Mouse (Mus musculus): Measurements from ENCODE around the gene Sh2d7. TPM values are rescaled to one million over a fixed set of nuclear protein-coding genes. Genes with fewer than 3 reads are reported as not detected.
A peak's percentile ranks its signal among the peaks of the same experiment; 100 is the strongest.

Gene Sh2d7
- 0.10 TPM in 2 replicates for polyA plus RNA-seq (2014; fragmentation: Nextera tagmentation; extraction: Ambion mirVana)

- Histone ChIP-seq H3K4me3 (ENCODE audit: low read depth, low read length) (no peak within 1 kb of the TSS), H3K4me2 (ENCODE audit: low read length) (no peak within 1 kb of the TSS), H3K27me3 (replicated peaks; ENCODE audit: control insufficient read depth, insufficient read depth, low read length) (no peaks in the 10 kb centered on the region), H3K36me3 (ENCODE audit: control insufficient read depth, insufficient read depth, low read length) (no peaks in the 10 kb centered on the region), H3K9me3 (replicated peaks; ENCODE audit: control insufficient read depth, low read length) (no peaks in the 10 kb centered on the region), H3K27ac (ENCODE audit: low read depth, low read length) (peak within 1 kb of the TSS; percentile 74; the same call in 1 of the 2 replicates), H3K9ac (ENCODE audit: low read length) (no peak within 1 kb of the TSS), H3K4me1 (ENCODE audit: control insufficient read depth, insufficient read depth, low read length) (peaks cover 18% of the 10 kb centered on the region)
- DNase-seq (ENCODE audit: low spot score) = no peak
- ATAC-seq = no peak
- WGBS = 96% methylated on average over 14 of the region's 14 CpGs
These were observed at the start of gene Sh2d7 for GRCm38 (mm10) chr9:54538684-54539083. Sh2d7 (plus strand) TSS chr9:54538984.

DNA sequence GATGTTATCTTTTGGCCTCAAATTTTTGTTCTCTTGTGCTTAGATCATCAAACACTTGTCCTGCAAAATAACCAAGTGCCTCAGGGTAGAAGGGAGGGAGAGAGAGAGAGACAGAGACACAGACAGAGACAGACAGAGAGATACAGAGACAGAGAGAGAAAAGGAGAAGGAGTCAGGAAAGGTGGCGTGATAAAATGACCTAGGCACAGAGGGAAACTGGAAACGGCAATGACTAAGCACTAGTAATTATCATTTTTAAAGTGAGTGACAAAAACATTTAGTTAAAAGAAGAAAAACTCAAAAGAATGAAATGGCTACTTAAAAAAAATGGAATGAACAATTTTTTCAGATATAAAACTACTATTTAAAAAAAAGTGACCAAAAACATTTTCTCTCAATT is 49.2 kb upstream of the Sh2d7 start:
- H3K27ac ChIP-seq (ENCODE audit: low read depth, low read length) = no peak overlapping the region
- DNase-seq (ENCODE audit: low spot score) (no peak), ATAC-seq (no peak)
- H3K4me1 ChIP-seq (ENCODE audit: control insufficient read depth, insufficient read depth, low read length) = no peaks in the 10 kb centered on the region
- 74% methylated on average over 2 of the region's 2 CpGs for WGBS
- H3K36me3 ChIP-seq (ENCODE audit: control insufficient read depth, insufficient read depth, low read length) = no peaks in the 10 kb centered on the region
- H3K4me2 ChIP-seq (ENCODE audit: low read length) = no peak overlapping the region
- H3K9me3 ChIP-seq (replicated peaks; ENCODE audit: control insufficient read depth, low read length) = no peaks in the 10 kb centered on the region
- no peak overlapping the region for H3K4me3 ChIP-seq (ENCODE audit: low read depth, low read length)
- no peaks in the 10 kb centered on the region for H3K27me3 ChIP-seq (replicated peaks; ENCODE audit: control insufficient read depth, insufficient read depth, low read length)
- no peak overlapping the region for H3K9ac ChIP-seq (ENCODE audit: low read length)

- Histone ChIP-seq H3K4me3 (ENCODE audit: low read depth, low read length) (no peak overlapping the region), H3K9me3 (replicated peaks; ENCODE audit: control insufficient read depth, low read length) (no peaks in the 10 kb centered on the region), H3K27ac (ENCODE audit: low read depth, low read length) (no peak overlapping the region), H3K36me3 (ENCODE audit: control insufficient read depth, insufficient read depth, low read length) (no peaks in the 10 kb centered on the region), H3K27me3 (replicated peaks; ENCODE audit: control insufficient read depth, insufficient read depth, low read length) (no peaks in the 10 kb centered on the region), H3K4me2 (ENCODE audit: low read length) (no peak overlapping the region), H3K9ac (ENCODE audit: low read length) (no peak overlapping the region), H3K4me1 (ENCODE audit: control insufficient read depth, insufficient read depth, low read length) (no peaks in the 10 kb centered on the region)
- WGBS = 97% methylated on average over 2 of the region's 2 CpGs
- DNase-seq (ENCODE audit: low spot score) (no peak), ATAC-seq (no peak)
These were observed 48.4 kb upstream of the Sh2d7 start for GRCm38 (mm10) chr9:54490431-54490830.

- peak overlapping the region; percentile 68 for H3K4me2 ChIP-seq (ENCODE audit: low read length)
- no peak overlapping the region for H3K27ac ChIP-seq (ENCODE audit: low read depth, low read length)
- no peak overlapping the region for H3K4me3 ChIP-seq (ENCODE audit: low read depth, low read length)
- H3K27me3 ChIP-seq (replicated peaks; ENCODE audit: control insufficient read depth, insufficient read depth, low read length) = no peaks in the 10 kb centered on the region
- H3K9ac ChIP-seq (ENCODE audit: low read length) = no peak overlapping the region
- DNase-seq (ENCODE audit: low spot score) (no peak), ATAC-seq (no peak)
- H3K9me3 ChIP-seq (replicated peaks; ENCODE audit: control insufficient read depth, low read length) = no peaks in the 10 kb centered on the region
- H3K4me1 ChIP-seq (ENCODE audit: control insufficient read depth, insufficient read depth, low read length) = peaks cover 10% of the 10 kb centered on the region
- 87% methylated on average over 6 of the region's 6 CpGs for WGBS
- H3K36me3 ChIP-seq (ENCODE audit: control insufficient read depth, insufficient read depth, low read length) = no peaks in the 10 kb centered on the region
These were observed 39.5 kb upstream of the Sh2d7 start for GRCm38 (mm10) chr9:54499291-54499690.

- Histone ChIP-seq H3K9ac (ENCODE audit: low read length) (no peak overlapping the region), H3K27ac (ENCODE audit: low read depth, low read length) (no peak overlapping the region), H3K4me2 (ENCODE audit: low read length) (peak overlapping the region; percentile 68), H3K9me3 (replicated peaks; ENCODE audit: control insufficient read depth, low read length) (no peaks in the 10 kb centered on the region), H3K27me3 (replicated peaks; ENCODE audit: control insufficient read depth, insufficient read depth, low read length) (no peaks in the 10 kb centered on the region), H3K4me1 (ENCODE audit: control insufficient read depth, insufficient read depth, low read length) (peaks cover 10% of the 10 kb centered on the region), H3K36me3 (ENCODE audit: control insufficient read depth, insufficient read depth, low read length) (no peaks in the 10 kb centered on the region), H3K4me3 (ENCODE audit: low read depth, low read length) (peak overlapping the region; percentile 81; the same call in 1 of the 2 replicates)
- WGBS = 80% methylated on average over 3 of the region's 3 CpGs
- no peak for DNase-seq (ENCODE audit: low spot score)
- no peak for ATAC-seq
These were observed 39.0 kb upstream of the Sh2d7 start for GRCm38 (mm10) chr9:54499791-54500190.

GRCm38 (mm10) chr9:54500832-54501452 is 37.8 kb upstream of the Sh2d7 start:
- WGBS = under 1% methylated on average over 34 of the region's 43 CpGs
- Histone ChIP-seq H3K36me3 (ENCODE audit: control insufficient read depth, insufficient read depth, low read length) (no peaks in the 10 kb centered on the region), H3K4me3 (ENCODE audit: low read depth, low read length) (peak overlapping the region; percentile 81), H3K27ac (ENCODE audit: low read depth, low read length) (peak overlapping the region; percentile 85), H3K9ac (ENCODE audit: low read length) (peak overlapping the region; percentile 92), H3K4me2 (ENCODE audit: low read length) (peak overlapping the region; percentile 68), H3K9me3 (replicated peaks; ENCODE audit: control insufficient read depth, low read length) (no peaks in the 10 kb centered on the region), H3K27me3 (replicated peaks; ENCODE audit: control insufficient read depth, insufficient read depth, low read length) (no peaks in the 10 kb centered on the region), H3K4me1 (ENCODE audit: control insufficient read depth, insufficient read depth, low read length) (peaks cover 10% of the 10 kb centered on the region)
- DNase-seq (ENCODE audit: low spot score) (peak; percentile 56), ATAC-seq (peak; percentile 65)

DNA sequence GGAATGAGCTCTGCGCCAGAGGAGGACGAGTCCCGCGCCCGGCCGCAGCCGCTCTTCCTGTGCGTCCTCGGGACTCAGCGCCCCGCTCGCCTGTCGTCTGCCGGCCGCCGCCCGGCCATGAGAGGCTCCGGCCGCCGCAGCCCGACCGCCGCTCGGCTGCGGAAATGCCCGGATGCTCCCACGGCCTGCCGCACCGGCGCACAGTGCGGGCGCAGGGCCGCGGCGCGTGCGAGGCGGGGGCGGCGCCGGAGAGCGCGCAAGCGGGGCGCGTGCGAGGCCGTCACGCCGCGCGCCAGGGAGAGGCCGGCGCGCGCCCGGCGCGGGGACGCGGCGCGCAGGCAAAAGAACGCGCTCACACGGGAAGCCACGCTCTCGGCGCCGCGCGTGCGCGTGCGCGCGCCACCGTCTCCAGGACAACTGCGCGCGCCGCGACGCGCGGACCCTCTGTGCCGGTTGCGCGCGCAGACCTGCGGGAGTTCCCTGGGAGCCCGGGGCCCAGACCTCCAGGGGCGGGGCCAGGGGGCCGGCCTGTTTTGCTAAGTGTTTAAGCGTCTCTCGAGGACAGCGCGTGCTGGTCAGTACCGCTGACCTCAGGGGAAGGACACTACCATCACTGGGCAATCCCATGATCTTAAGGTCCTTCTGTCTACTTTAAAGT is 37.2 kb upstream of the Sh2d7 start, which contains the start of gene Dmxl2:
Dmxl2 (minus strand) TSS at position 174 of the 658 bp plus-strand sequence.
- Histone ChIP-seq H3K27ac (ENCODE audit: low read depth, low read length) (peak within 1 kb of the TSS; percentile 85), H3K36me3 (ENCODE audit: control insufficient read depth, insufficient read depth, low read length) (no peaks in the 10 kb centered on the region), H3K4me3 (ENCODE audit: low read depth, low read length) (peak within 1 kb of the TSS; percentile 81), H3K9ac (ENCODE audit: low read length) (peak within 1 kb of the TSS; percentile 92), H3K9me3 (replicated peaks; ENCODE audit: control insufficient read depth, low read length) (no peaks in the 10 kb centered on the region), H3K27me3 (replicated peaks; ENCODE audit: control insufficient read depth, insufficient read depth, low read length) (no peaks in the 10 kb centered on the region), H3K4me2 (ENCODE audit: low read length) (peak within 1 kb of the TSS; percentile 68), H3K4me1 (ENCODE audit: control insufficient read depth, insufficient read depth, low read length) (peaks cover 10% of the 10 kb centered on the region)
- DNase-seq (ENCODE audit: low spot score) = peak; percentile 96
- peak; percentile 95 for ATAC-seq
- 0% methylated on average over 85 of the region's 99 CpGs for WGBS

DNA sequence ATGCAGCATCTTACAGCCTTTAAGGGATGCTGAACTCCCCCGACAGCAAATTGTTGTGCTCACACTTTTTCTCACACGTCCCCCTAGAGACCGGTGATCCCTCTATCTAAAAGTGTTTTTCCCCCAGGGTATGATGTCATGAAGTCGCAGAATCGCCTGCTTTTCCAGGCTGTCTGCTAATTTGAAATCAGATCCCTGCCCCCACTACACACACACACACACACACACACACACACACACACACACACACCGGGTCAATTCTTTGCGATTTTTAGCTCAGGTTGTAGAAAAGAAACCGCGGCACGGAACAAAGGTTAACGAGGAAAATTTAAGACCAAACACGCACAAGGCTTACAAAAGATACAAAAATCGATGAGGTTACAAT is 36.7 kb upstream of the Sh2d7 start:
- Histone ChIP-seq H3K27ac (ENCODE audit: low read depth, low read length) (0 out of 2 replicates have a peak overlapping the region, but pooled peaks have one; percentile 85), H3K9me3 (replicated peaks; ENCODE audit: control insufficient read depth, low read length) (no peaks in the 10 kb centered on the region), H3K4me2 (ENCODE audit: low read length) (peak overlapping the region; percentile 68), H3K27me3 (replicated peaks; ENCODE audit: control insufficient read depth, insufficient read depth, low read length) (no peaks in the 10 kb centered on the region), H3K9ac (ENCODE audit: low read length) (peak overlapping the region; percentile 92), H3K4me3 (ENCODE audit: low read depth, low read length) (peak overlapping the region; percentile 81), H3K36me3 (ENCODE audit: control insufficient read depth, insufficient read depth, low read length) (no peaks in the 10 kb centered on the region), H3K4me1 (ENCODE audit: control insufficient read depth, insufficient read depth, low read length) (peaks cover 10% of the 10 kb centered on the region)
- WGBS = 2% methylated on average over 13 of the region's 13 CpGs
- no peak for ATAC-seq
- DNase-seq (ENCODE audit: low spot score) = no peak

- Histone ChIP-seq H3K36me3 (ENCODE audit: control insufficient read depth, insufficient read depth, low read length) (no peaks in the 10 kb centered on the region), H3K9ac (ENCODE audit: low read length) (peak overlapping the region; percentile 21; the same call in 1 of the 2 replicates), H3K4me2 (ENCODE audit: low read length) (peak overlapping the region; percentile 68), H3K9me3 (replicated peaks; ENCODE audit: control insufficient read depth, low read length) (no peaks in the 10 kb centered on the region), H3K4me1 (ENCODE audit: control insufficient read depth, insufficient read depth, low read length) (peaks cover 10% of the 10 kb centered on the region), H3K4me3 (ENCODE audit: low read depth, low read length) (no peak overlapping the region), H3K27ac (ENCODE audit: low read depth, low read length) (no peak overlapping the region), H3K27me3 (replicated peaks; ENCODE audit: control insufficient read depth, insufficient read depth, low read length) (no peaks in the 10 kb centered on the region)
- ATAC-seq = no peak
- WGBS = 7% methylated on average over 12 of the region's 12 CpGs
- DNase-seq (ENCODE audit: low spot score) = no peak
These were observed 35.9 kb upstream of the Sh2d7 start for GRCm38 (mm10) chr9:54502873-54503272.

Data from forebrain, embryonic 14.5 days (tissue).